Mouse (Mus musculus): ENCODE results near the gene Vmn2r35. TPM values are rescaled to one million over a fixed set of nuclear protein-coding genes. Genes with fewer than 3 reads are reported as not detected.
"Not testable (repeated sequence)": the region's sequence is repeated elsewhere in the genome, so short reads cannot be mapped to it uniquely, and the experiment has no call there.

The Vmn2r35 gene
- polyA plus RNA-seq (2015; fragmentation: Nextera tagmentation; extraction: Ambion mirVana): not detected in 2 replicates

DNA sequence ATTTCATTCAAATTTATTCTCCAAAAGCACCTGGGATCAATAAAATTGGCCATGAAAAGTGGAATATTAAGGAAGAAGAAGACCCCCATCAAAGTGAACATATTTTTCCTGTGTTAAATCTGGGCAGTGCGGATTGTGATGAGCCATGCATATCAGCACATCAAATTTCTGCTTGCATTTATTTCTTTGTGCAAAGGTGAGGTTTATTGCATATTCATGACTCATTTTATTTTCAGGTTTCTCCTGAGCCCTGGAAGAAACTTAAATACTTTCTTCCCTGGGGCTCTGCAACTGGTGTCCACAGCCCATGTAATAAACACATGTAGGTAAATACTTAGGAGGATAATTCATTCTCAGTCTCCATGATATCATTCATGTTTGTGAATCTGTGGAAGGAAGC lies at the start of gene Vmn2r35:
Gene Vmn2r35, minus strand, starts transcription at position 101 of the 400 bp plus-strand sequence.
- H3K27ac ChIP-seq (ENCODE audit: low read length); H3K4me2 ChIP-seq (replicated peaks; ENCODE audit: low read depth, low read length); ATAC-seq (ENCODE audit: low FRiP score, low TSS enrichment); H3K27me3 ChIP-seq (ENCODE audit: insufficient read depth, low read length); H3K9ac ChIP-seq (replicated peaks; ENCODE audit: low read length); H3K4me1 ChIP-seq (ENCODE audit: insufficient read depth, low read length); H3K4me3 ChIP-seq (ENCODE audit: low read length); H3K36me3 ChIP-seq (ENCODE audit: insufficient read depth, low read length); H3K9me3 ChIP-seq (ENCODE audit: low read length): not testable (repeated sequence)
- no CpG with 5 or more reads among the region's 1 CpGs for WGBS

DNA sequence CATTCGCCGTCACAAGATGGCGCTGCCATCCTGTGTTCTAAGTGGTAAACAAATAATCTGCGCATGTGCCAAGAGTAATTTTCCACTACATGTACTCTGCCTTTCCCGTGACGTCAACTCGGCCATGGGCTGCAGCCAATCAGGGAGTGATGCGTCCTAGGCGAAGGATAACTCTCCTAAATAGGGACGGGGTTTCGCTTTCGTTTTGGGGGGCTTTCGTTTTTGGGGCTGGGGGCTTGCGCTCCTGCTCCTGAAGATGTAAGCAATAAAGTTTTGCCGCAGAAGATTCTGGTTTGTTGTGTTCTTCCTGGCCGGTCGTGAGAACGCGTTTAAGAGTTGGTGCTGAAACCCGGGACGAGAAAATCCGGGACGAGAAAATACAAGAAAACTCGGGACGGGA lies 25.5 kb downstream of the Vmn2r35 start:
- not testable (repeated sequence) for H3K4me3 ChIP-seq (ENCODE audit: low read length); H3K9ac ChIP-seq (replicated peaks; ENCODE audit: low read length); H3K4me2 ChIP-seq (replicated peaks; ENCODE audit: low read depth, low read length); H3K4me1 ChIP-seq (ENCODE audit: insufficient read depth, low read length); ATAC-seq (ENCODE audit: low FRiP score, low TSS enrichment); H3K9me3 ChIP-seq (ENCODE audit: low read length); H3K27me3 ChIP-seq (ENCODE audit: insufficient read depth, low read length); H3K27ac ChIP-seq (ENCODE audit: low read length); H3K36me3 ChIP-seq (ENCODE audit: insufficient read depth, low read length)
- WGBS: 97% methylated on average over 5 of the region's 25 CpGs

Other genes with a start within 250 kb of the Vmn2r35 start
- gene Vmn2r34, start 130.4 kb downstream of the Vmn2r35 start, polyA plus RNA-seq (2015; fragmentation: Nextera tagmentation; extraction: Ambion mirVana): not detected in 2 replicates
- gene Vmn2r36, start 82.6 kb upstream of the Vmn2r35 start, polyA plus RNA-seq (2015; fragmentation: Nextera tagmentation; extraction: Ambion mirVana): not detected in 2 replicates

All from kidney, embryonic 16.5 days (tissue).